8 mouse cellular contexts compared by ENCODE assay signal in the genomic region with DNA sequence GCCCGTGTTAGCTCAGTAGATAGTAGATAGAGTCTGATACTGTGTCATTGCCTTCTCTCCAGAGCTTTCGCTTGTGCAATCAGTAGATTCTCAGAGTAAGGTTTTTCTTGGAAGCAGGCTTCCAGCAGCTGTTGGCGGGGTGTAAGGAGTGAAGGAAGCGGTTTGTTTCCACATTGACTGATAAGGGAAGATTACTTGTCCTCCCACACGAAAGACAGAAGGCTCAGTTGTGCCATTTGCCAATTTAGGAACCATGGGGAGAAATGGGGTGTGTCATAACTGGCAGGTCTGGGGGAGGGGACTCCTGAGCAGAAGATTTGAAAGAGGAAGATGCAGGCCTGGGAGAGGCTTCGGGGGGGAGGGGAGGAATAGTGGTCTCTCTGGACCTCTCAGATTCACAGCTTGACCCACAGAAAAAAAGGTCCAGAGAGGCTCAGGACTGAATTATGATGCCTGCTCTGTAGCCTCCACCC. TPM values are rescaled to one million over a fixed set of nuclear protein-coding genes. Genes with fewer than 3 reads are reported as not detected.
DNase-seq lines count a peak whose midpoint lies in the region; ATAC-seq and TF ChIP-seq lines count a peak whose summit lies in the region.

No protein-coding gene starts in this region.

- 14% methylated on average over 6 of the region's 6 CpGs for WGBS in heart, embryonic 14.5 days
- 63% methylated on average over 6 of the region's 6 CpGs for WGBS in liver, adult 2 months
- 68% methylated on average over 6 of the region's 6 CpGs for whole genome bisulfite sequencing in midbrain, embryonic 15.5 days

- ATAC-seq in heart, embryonic 14.5 days (ENCODE audit: insufficient number of reproducible peaks, insufficient read depth, low FRiP score, low read depth), result peak; percentile 60
- no peak for ATAC-seq in activated CD4-positive, CD25-positive, alpha-beta regulatory T cell, adult 4 months
- ATAC-seq in midbrain, embryonic 15.5 days (replicated peaks), result no peak

- no peaks in the 10 kb centered on the region for H3K36me3 ChIP-seq in heart, embryonic 14.5 days (ENCODE audit: control insufficient read depth, insufficient read depth, low read length)
- H3K36me3 ChIP-seq in liver, adult 2 months (ENCODE audit: control insufficient read depth, insufficient read depth, low read length), result peaks cover 4% of the 10 kb centered on the region; the same call in 1 of the 2 replicates
- H3K36me3 ChIP-seq in midbrain, embryonic 15.5 days (replicated peaks), result no peaks in the 10 kb centered on the region

- DNase-seq in embryo, embryonic 11 days, result peak; percentile 30
- no peak for DNase-seq in embryo, embryonic 9.5 days (ENCODE audit: extremely low spot score)
- DNase-seq in liver, adult 2 months (ENCODE audit: extremely low read depth, low read depth, low spot score), result peak; percentile 38
- peak; percentile 14 for DNase-seq in ovary, postnatal 36 days (ENCODE audit: low spot score)

- H3K27me3 ChIP-seq in heart, embryonic 14.5 days (ENCODE audit: control insufficient read depth, insufficient read depth, low read length), result no peaks in the 10 kb centered on the region
- no peaks in the 10 kb centered on the region for H3K27me3 ChIP-seq in liver, adult 2 months (ENCODE audit: control insufficient read depth, insufficient read depth, low read length)
- H3K27me3 ChIP-seq in midbrain, embryonic 15.5 days (replicated peaks), result no peaks in the 10 kb centered on the region

- H3K4me1 ChIP-seq in bone marrow macrophage, adult 2 months (ENCODE audit: control insufficient read depth, insufficient read depth, low read length), result peaks cover 21% of the 10 kb centered on the region
- peaks cover 6 to 16% of the 10 kb centered on the region in 2 experiments for H3K4me1 ChIP-seq in heart, embryonic 14.5 days (ENCODE audit: control insufficient read depth in 2 of 2, insufficient read depth in 2 of 2, low read length in 2 of 2)
- no peaks in the 10 kb centered on the region; the same call in 1 of the 2 replicates for H3K4me1 ChIP-seq in liver, adult 2 months (ENCODE audit: control insufficient read depth, insufficient read depth, low read length)
- no peaks in the 10 kb centered on the region for H3K4me1 ChIP-seq in midbrain, embryonic 15.5 days

- H3K4me2 ChIP-seq in heart, embryonic 14.5 days (ENCODE audit: low read length), result peak overlapping the region; percentile 22
- H3K4me2 ChIP-seq in midbrain, embryonic 15.5 days, result no peak overlapping the region

- no peak for TF ChIP-seq CTCF in bone marrow macrophage, adult 2 months (IDR thresholded peaks at IDR 0.05; ENCODE audit: low read depth, low read length)
- TF ChIP-seq CTCF in liver, adult 2 months (IDR thresholded peaks at IDR 0.05; ENCODE audit: low read depth, low read length), result no peak

- peak overlapping the region; percentile 92 for H3K27ac ChIP-seq in bone marrow macrophage, adult 2 months (ENCODE audit: insufficient read depth, low read depth, low read length)
- H3K27ac ChIP-seq in heart, embryonic 14.5 days (replicated peaks in 1 of 2; ENCODE audit: control insufficient read depth in 1 of 2, insufficient read depth in 1 of 2, low read depth in 2 of 2, low read length in 2 of 2), result peak overlapping the region; percentile 21 to 59
- peak overlapping the region; percentile 86 for H3K27ac ChIP-seq in liver, adult 2 months (replicated peaks; ENCODE audit: insufficient read depth, low read depth, low read length)
- H3K27ac ChIP-seq in midbrain, embryonic 15.5 days, result no peak overlapping the region

- H3K9ac ChIP-seq in heart, embryonic 14.5 days (ENCODE audit: low read length), result no peak overlapping the region
- no peak overlapping the region for H3K9ac ChIP-seq in liver, adult 2 months (ENCODE audit: low read depth, low read length)
- H3K9ac ChIP-seq in midbrain, embryonic 15.5 days, result no peak overlapping the region

- no peaks in the 10 kb centered on the region for H3K9me3 ChIP-seq in heart, embryonic 14.5 days (ENCODE audit: control insufficient read depth, low read length)
- no peaks in the 10 kb centered on the region for H3K9me3 ChIP-seq in midbrain, embryonic 15.5 days

- no peak for TF ChIP-seq POLR2A in bone marrow macrophage, adult 2 months (IDR thresholded peaks at IDR 0.05; ENCODE audit: borderline replicate concordance, low read depth, low read length)
- no peak for TF ChIP-seq POLR2A in liver, adult 2 months (IDR thresholded peaks at IDR 0.05; ENCODE audit: extremely low read depth, insufficient read depth, low read length)

- no peaks in the 10 kb centered on the region for H3K79me2 ChIP-seq in liver, adult 2 months (ENCODE audit: control insufficient read depth, insufficient read depth, low read length)

- H3K4me3 ChIP-seq in bone marrow macrophage, adult 2 months (ENCODE audit: insufficient read depth, low read length), result peak overlapping the region; percentile 27; the same call in 1 of the 2 replicates
- no peak overlapping the region for H3K4me3 ChIP-seq in heart, embryonic 14.5 days (ENCODE audit: control insufficient read depth in 1 of 2, insufficient read depth in 1 of 2, low read depth in 1 of 2, low read length in 2 of 2)
- no peak overlapping the region for H3K4me3 ChIP-seq in liver, adult 2 months (ENCODE audit: insufficient read depth, low read depth, low read length)
- no peak overlapping the region for H3K4me3 ChIP-seq in midbrain, embryonic 15.5 days

RNA-seq across cellular contexts. Expression of a gene that starts 11.6 kb away (rescaled TPM):
- polyA plus RNA-seq in bone marrow macrophage, adult 2 months (2012; ENCODE audit: insufficient read depth, insufficient read length, missing spikeins), result 71.1 and 77.0 TPM in 2 replicates
- 63.5 and 68.9 TPM in 2 replicates for polyA plus RNA-seq in heart, embryonic 14.5 days (2014; fragmentation: Nextera tagmentation; extraction: Ambion mirVana)
- 31.1 and 34.3 TPM in 2 replicates for total RNA-seq in liver, adult 2 months (2014; rRNA removed)
- polyA plus RNA-seq in liver, adult 2 months (2012; rRNA removed), result 65.9 and 81.5 TPM in 2 replicates
- polyA plus RNA-seq in activated CD4-positive, CD25-positive, alpha-beta regulatory T cell, adult 4 months (2017; shearing (Covaris generic)), result 1 to 10 TPM; 2.9 to 3.7 TPM
- 91.9 and 98.4 TPM in 2 replicates for polyA plus RNA-seq in midbrain, embryonic 15.5 days (2015; fragmentation: Nextera tagmentation; extraction: Ambion mirVana)

RNA-seq across cellular contexts. Expression of a gene that starts 12.1 kb away (rescaled TPM):
- 5.6 and 5.9 TPM in 2 replicates for polyA plus RNA-seq in bone marrow macrophage, adult 2 months (2012; ENCODE audit: insufficient read depth, insufficient read length, missing spikeins)
- polyA plus RNA-seq in heart, embryonic 14.5 days (2014; fragmentation: Nextera tagmentation; extraction: Ambion mirVana), result 3.0 and 3.7 TPM in 2 replicates
- 0.67 and 1.0 TPM in 2 replicates for total RNA-seq in liver, adult 2 months (2014; rRNA removed)
- 0.40 and 0.62 TPM in 2 replicates for polyA plus RNA-seq in liver, adult 2 months (2012; rRNA removed)
- 1 to 10 TPM; 3.1 to 6.4 TPM for polyA plus RNA-seq in activated CD4-positive, CD25-positive, alpha-beta regulatory T cell, adult 4 months (2017; shearing (Covaris generic))
- polyA plus RNA-seq in midbrain, embryonic 15.5 days (2015; fragmentation: Nextera tagmentation; extraction: Ambion mirVana), result 7.6 and 8.0 TPM in 2 replicates

Comparison
In these comparisons a context has a peak if more than half of its experiments do, and no peak if none do; other contexts are left out.
1. RNA of a gene that starts 11.6 kb away (polyA plus RNA-seq): 91.9 to 98.4 TPM in midbrain, embryonic 15.5 days, 71.1 to 77.0 TPM in bone marrow macrophage, adult 2 months, 65.9 to 81.5 TPM in liver, adult 2 months and 63.5 to 68.9 TPM in heart, embryonic 14.5 days; 2.9 to 3.7 TPM in activated CD4-positive, CD25-positive, alpha-beta regulatory T cell, adult 4 months; every median in the first group is over 10 times any median in the second.